Mouse (Mus musculus) olfactory bulb, adult 2 months (tissue): ENCODE data around the gene Gsdma3.
"Not testable (repeated sequence)": the region's sequence is repeated elsewhere in the genome, so short reads cannot be mapped to it uniquely, and the experiment has no call there.

Experiments used
- CTCF ChIP-seq: fragments of 200-500 bp; IDR thresholded peaks from 2 replicates; pipeline ENCODE4 v1.5.1; 2012; ENCODE audit warnings: low read depth, mild to moderate bottlenecking, low read length, moderate library complexity; ENCODE audit not compliant: insufficient read depth
- POLR2A ChIP-seq: fragments of 200-500 bp; IDR thresholded peaks from 2 replicates; pipeline ENCODE4 v1.6.1; 2012; ENCODE audit warnings: mild to moderate bottlenecking, low read depth, low read length, moderate library complexity; ENCODE audit not compliant: insufficient read depth

DNA sequence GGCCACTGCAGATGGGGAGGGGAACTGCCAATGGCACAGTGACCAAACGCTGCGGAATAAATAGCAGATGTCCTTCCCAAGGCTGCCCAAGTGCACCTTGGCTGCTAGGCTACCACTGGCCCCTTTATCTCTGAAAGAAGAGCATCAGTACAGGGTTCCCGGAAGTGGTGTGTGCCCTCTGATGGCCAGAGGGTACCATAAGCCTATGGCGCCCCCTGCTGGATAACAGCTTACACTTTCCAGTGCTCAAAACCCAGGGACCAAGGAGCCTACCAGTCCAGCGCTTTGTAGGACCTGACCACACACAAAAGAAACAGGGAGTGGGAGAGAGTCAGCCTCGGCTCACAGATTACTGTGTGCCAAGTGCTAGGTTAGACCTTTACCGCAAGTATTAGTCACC lies 28.9 kb downstream of the Gsdma3 start:
- TF ChIP-seq CTCF, POLR2A: not testable (repeated sequence)
